Mouse (Mus musculus) adrenal gland, adult 2 months (tissue): ENCODE results near the gene Gm12355. TPM values are rescaled to one million over a fixed set of nuclear protein-coding genes. Genes with fewer than 3 reads are reported as not detected.
A peak's percentile ranks its signal among the peaks of the same experiment; 100 is the strongest.
"Not testable (repeated sequence)": the region's sequence is repeated elsewhere in the genome, so short reads cannot be mapped to it uniquely, and the experiment has no call there.

ENCODE experiments used
- DNase-seq: peaks from one replicate; pipeline ENCODE4 v3.0.0; 2021
- long read RNA-seq: library from polyadenylated mRNA; stranded (forward); transcript quantifications from one replicate; pipeline ENCODE4 v2.0.0, GENCODE M21; 2021
- polyA plus RNA-seq: library from polyadenylated mRNA; depleted of rRNA; stranded (reverse); fragments of >200 nt; gene quantifications from 2 replicates; pipeline ENCODE4 v1.2.3, GENCODE M21; 2012; rRNA removed
- total RNA-seq, 2 experiments: library from RNA; stranded (reverse); gene quantifications; 2 replicates each; pipeline ENCODE4 v1.2.3; 2021

Gm12355 gene
- 10 to 100 TPM in 1 of 2 experiments, 1 to 10 TPM in 1; 6.3 to 15.3 TPM for total RNA-seq
- polyA plus RNA-seq = not detected in 2 replicates
- long read RNA-seq = 0 reads

DNA sequence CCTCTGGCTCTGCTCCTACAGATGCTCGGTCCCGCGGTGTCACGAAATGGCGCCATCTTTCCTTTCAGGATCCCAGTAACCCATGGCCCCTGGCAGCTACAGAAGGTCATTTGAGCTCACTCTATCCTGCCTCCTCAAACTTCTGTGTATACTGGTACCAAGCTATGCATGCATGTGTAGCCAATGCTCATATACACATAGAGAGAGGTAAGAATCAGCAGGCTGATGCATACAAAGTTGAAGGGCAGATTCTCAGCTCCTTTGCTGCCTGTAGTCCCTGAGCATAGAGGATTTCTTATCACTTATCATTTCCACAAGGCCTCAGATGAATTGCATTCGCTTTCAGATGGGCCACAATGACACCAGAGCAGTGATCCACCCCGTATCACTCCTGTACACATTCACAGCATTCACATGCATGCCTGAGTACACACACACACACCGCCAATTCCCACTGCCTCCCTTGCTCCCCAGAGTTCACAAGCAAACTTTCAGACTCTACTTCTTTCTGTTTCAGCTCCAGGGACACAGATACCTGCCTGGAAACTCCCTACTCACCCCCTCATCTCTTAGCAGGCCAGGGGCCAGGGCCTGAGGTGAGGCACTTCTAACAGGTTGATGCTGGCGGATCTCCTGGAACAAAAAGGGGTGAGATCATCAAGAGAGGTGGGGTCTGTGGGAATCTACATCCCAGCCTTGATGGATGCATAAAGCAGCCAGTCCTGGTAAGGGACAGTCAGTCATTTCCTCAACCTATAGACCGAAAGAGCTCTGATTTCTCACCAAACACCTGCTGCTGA lies at the start of gene Gm12355, which contains the start of gene Gsdma3:
TSS of gene Gm12355 (minus strand) at position 51 of the 800 bp plus-strand sequence.
TSS of gene Gsdma3 (plus strand) at position 750 of the 800 bp plus-strand sequence.
- no peak for DNase-seq

DNA sequence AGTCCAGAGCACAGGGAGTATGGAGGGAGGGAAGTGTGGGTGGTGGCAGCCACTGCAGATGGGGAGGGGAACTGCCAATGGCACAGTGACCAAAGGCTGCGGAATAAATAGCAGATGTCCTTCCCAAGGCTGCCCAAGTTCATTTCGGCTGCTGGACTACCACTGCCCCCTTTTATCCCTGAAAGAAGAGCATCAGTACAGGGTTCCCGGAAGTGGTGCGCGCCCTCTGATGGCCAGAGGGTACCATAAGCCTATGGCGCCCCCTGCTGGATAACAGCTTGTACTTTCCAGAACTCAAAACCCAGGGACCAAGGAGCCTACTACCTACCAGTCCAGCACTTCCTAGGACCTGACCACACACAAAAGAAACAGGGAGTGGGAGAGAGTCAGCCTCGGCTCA lies 47.7 kb upstream of the Gm12355 start:
- peak; percentile 47 for DNase-seq

DNA sequence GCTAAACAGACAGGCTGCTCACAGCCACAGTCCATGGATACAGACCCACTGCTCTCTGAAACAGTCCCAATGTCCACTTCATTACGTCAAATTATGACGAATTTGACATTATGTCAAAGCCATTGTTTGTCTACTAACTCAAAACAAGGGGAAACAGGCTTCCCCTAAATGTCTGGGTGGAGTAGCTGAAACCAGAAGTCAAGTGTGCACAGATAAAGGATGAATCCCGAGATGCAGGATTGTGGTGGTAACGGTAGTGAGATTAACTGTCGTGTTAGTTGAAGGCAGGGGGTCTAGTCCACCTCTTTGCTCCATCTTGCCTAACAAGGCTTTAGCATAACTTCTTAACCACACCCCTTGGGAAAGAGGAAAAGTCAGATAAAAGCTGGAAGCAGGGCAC lies 47.0 kb upstream of the Gm12355 start:
- DNase-seq = no peak

DNA sequence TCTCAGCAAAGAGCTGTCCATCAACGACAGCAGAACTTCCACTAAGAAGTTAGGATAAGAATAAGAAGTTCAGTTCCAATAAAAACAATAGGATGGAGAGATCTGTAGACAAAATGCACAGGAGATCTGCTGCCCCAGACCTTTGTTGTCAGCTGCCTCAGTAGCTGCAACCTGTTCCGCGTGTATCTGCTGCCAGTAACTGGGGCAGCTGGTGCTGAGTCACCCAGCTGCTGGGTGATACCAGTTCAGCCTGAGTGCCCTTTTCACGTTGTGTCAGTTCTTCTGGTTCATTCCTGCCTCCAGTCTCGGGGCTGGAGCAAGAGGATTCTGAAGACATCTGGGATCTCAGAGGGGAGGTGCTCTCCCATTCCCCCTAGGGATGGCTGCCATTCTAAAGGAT lies 46.4 kb upstream of the Gm12355 start:
- DNase-seq = peak; percentile 57

DNA sequence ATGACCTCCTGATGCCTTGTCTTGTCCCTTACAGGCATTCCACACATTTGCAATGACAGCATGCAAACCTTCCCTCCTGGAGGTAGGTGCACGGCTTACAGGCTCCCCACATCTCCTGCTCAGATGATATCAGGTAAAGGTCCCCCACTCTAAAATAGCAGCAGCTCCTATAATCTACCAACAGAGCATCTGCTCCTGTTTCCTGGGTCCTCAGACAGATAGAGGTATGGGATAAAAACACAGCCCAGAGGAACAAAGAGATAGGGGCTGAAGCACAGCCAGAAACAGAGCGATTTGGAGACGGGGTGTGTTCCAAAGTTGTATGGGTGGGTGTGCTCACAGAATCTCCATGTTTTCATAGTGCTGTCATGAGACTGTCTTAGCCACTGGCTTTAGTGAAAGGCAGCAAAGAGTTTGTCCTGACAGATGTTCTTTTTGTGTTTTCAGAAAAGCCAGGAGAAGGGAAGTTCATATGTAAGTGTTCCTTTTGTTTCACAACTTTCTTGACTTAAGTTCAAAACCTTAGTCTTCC lies 45.9 kb upstream of the Gm12355 start:
- DNase-seq = no peak

DNA sequence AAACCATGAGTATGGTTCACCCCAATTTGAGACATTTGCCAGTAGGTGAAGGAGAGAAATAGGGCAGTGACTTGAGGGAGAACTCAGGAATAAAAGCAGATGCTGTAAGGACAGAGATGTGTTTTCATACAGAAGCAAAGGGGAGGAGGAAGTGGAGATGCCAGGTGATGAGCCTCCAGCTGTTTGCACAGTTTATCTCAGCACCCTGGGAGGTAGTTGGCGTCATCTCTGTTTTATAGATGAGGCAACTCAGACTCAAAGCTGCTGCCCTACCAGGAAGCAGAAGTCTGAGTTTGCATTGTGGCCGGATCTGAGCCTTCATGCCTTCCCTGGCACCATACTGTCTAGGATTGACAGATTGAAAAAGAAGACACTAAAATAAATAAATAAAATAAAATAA lies 43.5 kb upstream of the Gm12355 start:
- no peak for DNase-seq

DNA sequence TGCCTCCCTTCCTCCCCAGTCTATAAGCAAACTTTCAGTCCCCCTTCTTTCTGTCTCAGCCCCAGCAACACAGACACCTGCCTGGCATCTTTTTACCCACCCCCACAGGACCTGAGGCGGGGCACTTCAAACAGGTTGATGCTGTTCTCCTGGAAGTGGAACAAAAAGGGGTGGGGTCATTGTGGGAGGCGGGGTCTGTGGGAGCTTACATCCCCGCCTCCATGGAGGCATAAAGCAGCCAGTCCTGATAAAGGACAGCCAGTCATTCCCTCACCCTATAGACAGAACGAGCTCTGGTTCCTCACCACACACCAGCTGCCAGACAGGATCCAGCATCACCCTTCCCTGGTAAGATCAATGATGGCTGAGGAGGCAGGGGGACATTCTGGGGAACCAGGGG lies 38.6 kb upstream of the Gm12355 start, which contains the start of gene Gsdma:
TSS of gene Gsdma (plus strand) at position 261 of the 400 bp plus-strand sequence.
- DNase-seq = no peak

DNA sequence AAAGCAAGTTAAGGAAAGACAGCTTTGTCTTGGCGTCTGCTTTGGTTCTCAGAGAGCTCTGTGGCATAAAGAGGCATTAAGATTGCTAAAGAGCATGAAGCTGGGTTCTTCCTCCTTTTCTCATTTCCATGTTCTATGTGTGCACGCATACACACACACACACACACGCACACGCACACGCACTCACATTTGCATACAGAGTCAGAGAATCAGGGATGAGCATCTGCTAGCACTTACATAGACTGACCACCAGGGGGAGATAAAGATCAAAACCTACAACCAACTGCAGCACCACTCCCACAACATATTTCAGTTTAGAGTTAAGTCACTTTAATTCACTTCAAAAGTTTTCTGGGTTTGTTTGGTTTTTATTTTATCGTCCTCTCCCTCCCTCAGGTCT lies 35.1 kb upstream of the Gm12355 start:
- peak; percentile 28 for DNase-seq

DNA sequence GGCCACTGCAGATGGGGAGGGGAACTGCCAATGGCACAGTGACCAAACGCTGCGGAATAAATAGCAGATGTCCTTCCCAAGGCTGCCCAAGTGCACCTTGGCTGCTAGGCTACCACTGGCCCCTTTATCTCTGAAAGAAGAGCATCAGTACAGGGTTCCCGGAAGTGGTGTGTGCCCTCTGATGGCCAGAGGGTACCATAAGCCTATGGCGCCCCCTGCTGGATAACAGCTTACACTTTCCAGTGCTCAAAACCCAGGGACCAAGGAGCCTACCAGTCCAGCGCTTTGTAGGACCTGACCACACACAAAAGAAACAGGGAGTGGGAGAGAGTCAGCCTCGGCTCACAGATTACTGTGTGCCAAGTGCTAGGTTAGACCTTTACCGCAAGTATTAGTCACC lies 29.6 kb upstream of the Gm12355 start:
- peak; percentile 48 for DNase-seq

DNA sequence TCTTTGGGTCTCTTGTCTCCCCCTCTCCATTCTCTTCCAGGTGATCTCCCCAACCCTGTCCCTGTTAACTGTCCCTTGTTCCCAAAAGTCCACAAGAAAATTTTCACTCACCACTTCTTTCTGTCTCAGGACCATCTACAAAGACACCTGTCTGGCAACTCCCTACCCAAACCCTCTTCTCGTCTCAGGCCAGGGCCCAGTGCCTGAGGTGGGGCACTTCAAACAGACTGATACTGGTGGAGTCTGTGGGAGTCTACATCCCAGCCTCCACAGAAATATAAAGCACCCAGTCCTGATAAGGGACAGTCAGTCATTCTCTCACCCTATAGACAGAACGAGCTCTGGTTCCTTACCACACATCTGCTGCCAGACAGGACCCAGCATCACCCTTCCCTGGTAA lies 21.0 kb upstream of the Gm12355 start, which contains the start of gene Gsdma2:
TSS of gene Gsdma2 (plus strand) at position 301 of the 400 bp plus-strand sequence.
- no peak for DNase-seq

DNA sequence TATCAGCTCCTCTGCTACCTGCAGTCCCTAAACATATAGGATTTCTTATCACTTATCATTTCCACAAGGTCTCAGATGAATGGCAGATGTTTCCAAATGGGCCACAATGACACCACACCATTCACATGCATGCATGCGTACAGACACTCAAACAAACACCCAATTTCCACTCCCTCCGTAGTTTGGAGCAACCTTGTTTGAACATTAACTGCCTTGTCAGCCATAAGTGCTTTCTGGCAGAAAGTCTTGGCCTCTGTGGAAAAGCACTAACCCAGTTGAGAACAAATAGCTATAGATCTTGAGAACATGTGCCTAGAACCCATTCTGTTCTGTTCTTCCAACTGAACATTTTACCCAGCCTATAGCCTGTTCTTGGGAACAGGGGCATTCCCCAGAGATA lies 20.5 kb upstream of the Gm12355 start:
- no peak for DNase-seq

DNA sequence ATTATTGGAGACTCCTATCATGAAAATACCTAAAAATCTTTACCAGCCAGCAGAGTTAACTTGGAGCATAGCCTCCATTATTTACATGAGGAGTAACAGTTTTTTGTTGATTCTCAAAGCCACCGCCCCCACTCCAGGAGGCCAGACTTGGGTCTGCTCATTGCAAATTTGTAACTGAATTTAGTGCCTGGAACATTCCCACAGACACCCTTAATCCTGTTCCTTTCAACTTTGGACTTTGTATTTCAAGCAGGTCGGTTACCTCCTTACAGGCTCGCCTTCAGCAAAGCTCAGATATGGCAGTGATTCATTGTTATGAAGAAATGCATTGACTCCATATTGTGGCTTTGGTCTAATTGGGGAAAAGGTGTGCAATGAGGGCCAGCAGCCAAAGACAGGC lies 19.3 kb upstream of the Gm12355 start:
- DNase-seq = no peak

DNA sequence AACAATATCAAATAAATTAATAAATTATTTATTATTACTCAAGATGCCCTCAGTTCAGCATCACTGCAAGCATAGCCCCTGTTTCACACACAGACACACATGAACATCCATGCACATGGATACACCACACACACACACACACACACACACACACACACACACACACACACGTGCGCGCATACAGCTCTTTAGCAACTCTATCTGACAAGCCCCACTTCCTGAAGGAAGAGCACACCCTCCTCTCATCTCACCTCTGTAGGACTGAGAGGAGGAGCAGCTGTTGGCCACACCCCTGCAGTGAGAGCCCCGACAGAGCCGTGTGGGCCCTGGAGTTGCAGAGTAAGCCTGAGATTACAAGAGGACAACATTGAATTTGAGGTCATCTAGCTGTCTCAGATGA lies 14.6 kb upstream of the Gm12355 start:
- DNase-seq = no peak

DNA sequence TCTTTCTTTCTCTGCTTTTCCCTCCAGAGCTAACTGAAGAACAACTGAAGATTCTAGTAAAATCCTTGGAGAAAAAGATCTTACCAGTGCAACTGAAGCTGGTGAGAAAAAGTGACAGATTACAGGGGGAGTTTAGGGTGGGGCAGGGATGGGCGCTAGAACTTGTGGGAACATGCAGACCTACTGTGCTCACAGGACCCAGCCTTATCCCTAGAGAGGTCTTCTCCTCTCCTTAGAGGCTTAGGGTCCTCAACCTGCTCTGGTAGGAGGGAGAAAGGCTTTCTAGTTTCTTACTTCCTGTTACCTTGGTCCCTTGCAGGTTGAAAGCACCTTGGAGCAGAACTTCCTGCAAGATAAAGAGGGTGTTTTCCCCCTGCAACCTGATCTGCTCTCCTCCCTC lies 12.0 kb upstream of the Gm12355 start:
- DNase-seq = no peak

DNA sequence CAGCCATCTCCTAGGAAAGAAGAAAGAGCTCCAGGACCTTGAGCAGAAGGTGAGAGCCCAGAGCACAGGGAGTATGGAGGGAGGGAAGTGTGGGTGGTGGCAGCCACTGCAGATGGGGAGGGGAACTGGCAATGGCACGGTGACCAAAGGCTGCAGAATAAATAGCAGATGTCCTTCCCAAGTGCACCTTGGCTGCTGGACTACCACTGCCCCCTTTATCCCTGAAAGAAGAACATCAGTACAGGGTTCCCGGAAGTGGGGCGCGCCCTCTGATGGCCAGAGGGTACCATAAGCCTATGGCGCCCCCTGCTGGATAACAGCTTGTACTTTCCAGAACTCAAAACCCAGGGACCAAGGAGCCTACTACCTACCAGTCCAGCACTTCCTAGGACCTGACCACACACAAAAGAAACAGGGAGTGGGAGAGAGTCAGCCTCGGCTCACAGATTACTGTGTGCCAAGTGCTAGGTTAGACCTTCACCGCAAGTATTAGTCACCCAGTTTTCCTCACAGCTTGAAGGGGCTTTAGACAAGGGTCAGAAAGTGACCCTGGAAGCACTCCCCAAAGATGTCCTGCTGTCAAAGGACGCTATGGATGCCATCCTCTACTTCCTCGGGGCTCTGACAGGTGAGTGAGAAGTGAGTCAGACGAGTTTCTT lies 10.0 kb upstream of the Gm12355 start:
- DNase-seq = peak; percentile 3

DNA sequence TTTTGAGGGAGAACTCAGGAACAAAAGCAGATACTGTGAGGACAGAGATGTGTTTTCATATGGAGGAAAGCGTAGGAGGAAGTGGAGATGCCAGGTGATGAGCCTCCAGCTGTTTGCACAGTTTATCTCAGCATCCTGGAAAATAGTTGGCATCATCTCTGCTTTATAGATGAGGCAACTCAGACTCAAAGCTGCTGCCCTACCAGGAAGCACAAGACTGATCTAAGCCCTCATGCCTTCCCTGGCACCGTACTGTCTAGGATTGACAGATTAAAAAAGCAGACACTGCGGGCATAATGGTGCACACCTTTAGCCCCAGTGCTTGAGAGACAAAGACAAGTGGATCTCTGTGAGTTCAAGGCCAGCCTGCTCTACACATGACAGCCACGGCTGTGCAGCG lies 5.2 kb upstream of the Gm12355 start:
- no peak for DNase-seq

DNA sequence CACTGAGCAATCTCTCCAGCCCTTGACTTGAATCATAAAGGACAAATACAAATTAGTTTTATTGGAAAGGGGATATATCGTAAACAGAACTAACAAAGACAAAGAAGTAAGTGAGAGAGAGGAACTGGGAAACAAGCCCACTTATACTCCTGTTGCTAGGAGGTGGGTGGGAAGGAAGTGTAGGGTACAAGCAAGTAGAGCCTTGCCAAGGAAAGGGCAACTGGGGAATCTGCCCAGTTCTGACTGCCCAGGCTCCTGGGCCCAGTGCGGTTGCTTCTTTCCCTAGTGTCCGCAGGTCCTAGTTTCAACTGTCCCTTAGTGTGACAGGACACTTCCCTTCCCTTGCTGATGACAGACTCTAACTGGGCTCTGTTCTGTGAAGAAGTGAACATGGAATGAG lies 3.2 kb upstream of the Gm12355 start:
- no peak for DNase-seq

DNA sequence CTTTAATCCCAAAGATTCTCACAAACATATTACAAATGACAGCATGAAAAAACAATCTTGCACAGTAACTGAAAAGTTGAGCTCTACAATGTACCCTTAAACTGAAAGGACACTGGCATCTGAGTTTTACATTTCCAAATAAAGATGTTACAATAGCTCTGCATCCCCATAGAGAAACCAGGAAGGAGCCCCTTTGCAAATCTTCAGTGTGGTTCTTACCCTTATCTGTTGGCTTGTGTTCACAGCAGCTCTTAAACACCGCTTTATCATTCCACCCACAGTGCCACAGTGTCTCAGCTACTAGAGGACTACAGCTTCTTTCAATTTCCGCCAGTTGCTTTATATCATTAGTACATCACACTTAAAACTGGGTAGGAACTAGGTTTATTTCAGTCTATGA lies 1.1 kb downstream of the Gm12355 start:
- DNase-seq = not testable (repeated sequence)

DNA sequence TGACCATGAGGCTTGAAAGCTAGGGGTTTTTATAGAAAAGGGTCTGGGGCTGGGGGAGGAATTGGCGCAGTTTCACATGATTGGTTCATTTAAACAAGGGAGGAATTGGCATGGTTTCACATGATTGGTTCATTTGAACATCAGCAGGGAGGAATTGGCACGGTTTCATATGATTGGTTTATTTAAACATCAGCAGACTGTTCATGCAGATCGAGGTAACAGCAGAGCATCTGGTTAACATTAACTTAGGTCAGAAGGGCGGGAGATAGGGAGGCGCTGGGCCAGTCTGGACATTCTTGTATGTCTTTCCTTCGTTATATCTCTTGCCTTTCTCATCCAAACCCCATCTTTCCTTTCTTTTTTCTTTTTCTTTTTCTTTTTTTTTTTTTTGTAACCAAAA lies 1.5 kb downstream of the Gm12355 start:
- not testable (repeated sequence) for DNase-seq

DNA sequence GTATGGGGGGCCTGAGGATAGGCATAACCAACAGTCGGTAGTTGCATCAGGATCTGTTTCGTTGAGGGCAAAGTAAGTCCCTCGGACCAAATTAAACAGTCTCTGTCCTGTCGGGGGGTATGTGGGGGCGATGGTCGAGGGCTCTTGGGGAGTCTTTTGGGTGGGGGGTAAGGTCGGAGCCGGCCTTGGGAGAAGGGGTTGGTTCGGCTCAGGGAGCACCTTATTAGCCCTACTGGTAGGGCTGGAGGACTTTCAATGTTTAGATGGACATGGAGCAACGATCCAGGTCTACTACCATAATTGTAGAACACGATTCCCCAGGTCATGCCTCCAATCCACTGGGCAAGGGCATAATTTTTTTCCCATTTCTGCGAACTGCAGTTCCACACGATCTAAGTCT lies 4.7 kb downstream of the Gm12355 start:
- DNase-seq = no peak

DNA sequence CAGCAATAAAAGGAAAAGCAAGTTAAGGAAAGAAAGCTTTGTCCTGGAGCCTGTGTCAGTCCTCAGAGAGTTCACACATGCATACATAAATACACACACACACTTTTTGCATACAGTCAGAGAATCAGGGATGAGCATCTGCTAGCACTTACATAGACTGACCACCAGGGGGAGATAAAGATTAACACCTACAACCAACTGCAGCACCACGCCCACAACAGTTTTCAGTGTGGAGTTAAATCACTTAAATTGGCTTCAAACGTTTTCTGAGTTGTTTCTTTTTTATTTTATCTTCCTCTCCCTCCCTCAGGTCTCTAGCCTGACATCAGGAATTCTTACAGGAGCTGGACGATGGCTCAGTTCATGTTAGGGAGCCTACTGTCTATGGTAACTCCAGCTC lies 18.7 kb downstream of the Gm12355 start:
- no peak for DNase-seq

DNA sequence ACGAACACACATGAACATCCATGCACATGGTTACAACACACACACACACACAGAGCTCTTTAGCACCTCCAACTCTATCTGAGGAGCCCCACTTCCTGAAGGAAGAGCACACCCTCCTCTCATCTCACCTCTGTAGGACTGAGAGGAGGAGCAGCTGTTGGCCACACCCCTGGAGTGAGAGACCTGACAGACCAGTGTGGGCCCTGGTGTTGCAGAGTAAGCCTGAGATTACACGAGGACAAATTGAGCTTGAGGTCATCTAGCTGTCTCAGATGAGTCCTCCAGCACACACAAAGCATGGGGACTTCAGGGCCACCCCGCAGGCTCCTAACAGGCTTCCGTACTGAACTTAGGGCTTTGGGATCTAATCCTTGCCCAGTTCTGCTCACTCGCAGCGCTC lies 20.6 kb downstream of the Gm12355 start:
- DNase-seq = not testable (repeated sequence)

DNA sequence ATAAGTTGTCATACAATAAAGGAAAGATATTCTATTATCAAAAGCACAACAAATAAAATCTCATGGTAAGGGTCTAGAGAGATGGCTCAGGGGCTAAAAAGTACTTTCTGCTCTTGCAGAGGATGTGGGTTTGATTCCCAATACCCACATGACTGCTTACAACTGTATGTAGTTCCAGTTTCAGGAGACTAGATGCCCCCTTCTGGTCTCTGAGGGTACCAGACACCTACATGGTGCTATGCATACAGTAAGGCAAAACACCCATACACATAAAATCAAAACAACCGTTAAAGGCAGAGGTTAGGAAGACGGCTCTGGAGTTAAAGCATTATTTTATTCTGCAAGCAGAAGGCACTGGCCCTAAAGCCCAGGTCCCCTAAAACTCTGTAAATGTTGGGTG lies 21.5 kb downstream of the Gm12355 start:
- no peak for DNase-seq
